Mouse (Mus musculus): Measurements from ENCODE around the gene Galntl6. TPM values are rescaled to one million over a fixed set of nuclear protein-coding genes. Genes with fewer than 3 reads are reported as not detected.
A peak's percentile ranks its signal among the peaks of the same experiment; 100 is the strongest.

Gene Galntl6
- polyA plus RNA-seq, 1 experiment from 2014 or later, result 0.21 TPM

DNA sequence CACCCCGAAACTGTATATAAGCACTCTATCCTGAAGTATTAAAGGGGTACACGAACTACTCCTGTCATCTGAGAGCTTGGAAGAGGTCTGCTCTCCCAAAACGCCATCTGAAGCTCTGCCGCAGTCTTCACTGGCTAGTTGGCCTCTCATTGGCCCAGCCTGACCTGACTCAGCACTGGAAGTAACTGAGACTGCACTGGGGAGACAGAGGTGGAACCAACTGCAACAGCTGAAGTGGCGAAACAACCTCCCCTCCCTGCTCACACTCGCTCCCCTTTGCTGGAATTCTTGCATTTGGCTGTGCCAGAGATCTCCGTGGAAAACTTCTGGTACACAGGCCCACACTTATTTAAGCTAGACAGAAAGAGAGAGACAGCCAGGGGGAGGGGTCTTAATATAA is 1089.3 kb downstream of the Galntl6 start:
- ATAC-seq (replicated peaks; ENCODE audit: insufficient number of reproducible peaks, low FRiP score, low TSS enrichment), result no peak
- no peaks in the 10 kb centered on the region; the same call in 1 of the 2 replicates for H3K4me1 ChIP-seq (ENCODE audit: control insufficient read depth, insufficient read depth, low read length)
- H3K27ac ChIP-seq (ENCODE audit: low read depth, low read length), result no peak overlapping the region
- no peak overlapping the region for H3K9ac ChIP-seq (ENCODE audit: low read depth, low read length)
- H3K36me3 ChIP-seq (ENCODE audit: control insufficient read depth, insufficient read depth, low read length), result no peaks in the 10 kb centered on the region
- no peak overlapping the region for H3K4me2 ChIP-seq
- no peak overlapping the region for H3K4me3 ChIP-seq (ENCODE audit: low read depth, low read length)
- H3K9me3 ChIP-seq (replicated peaks; ENCODE audit: control insufficient read depth, low read length), result no peaks in the 10 kb centered on the region
- 37% methylated on average over 7 of the region's 7 CpGs for WGBS (ENCODE audit: insufficient replicate concordance)
- no peaks in the 10 kb centered on the region for H3K27me3 ChIP-seq (ENCODE audit: control insufficient read depth, insufficient read depth, low read length)

DNA sequence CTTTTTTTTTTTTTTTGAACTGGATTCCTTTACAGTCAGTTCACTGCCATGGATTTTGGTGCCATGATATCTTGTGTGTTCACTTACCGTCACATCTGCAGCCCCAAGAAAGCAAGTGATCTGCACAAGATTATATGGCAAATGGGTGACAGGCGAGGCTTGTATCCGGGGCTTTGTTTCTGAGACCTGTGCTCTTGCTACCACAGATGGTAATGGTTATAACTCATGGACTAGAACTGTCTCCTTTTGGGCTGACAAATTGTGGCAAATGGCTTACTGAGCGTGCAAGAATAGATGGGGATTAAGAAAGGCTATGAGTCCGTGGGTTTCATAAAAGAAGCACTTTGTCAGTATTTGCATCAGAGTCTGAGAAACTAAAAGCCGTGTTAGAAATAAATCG is 1096.4 kb downstream of the Galntl6 start:
- Histone ChIP-seq H3K4me2 (no peak overlapping the region), H3K27ac (ENCODE audit: low read depth, low read length) (no peak overlapping the region), H3K4me1 (ENCODE audit: control insufficient read depth, insufficient read depth, low read length) (no peaks in the 10 kb centered on the region), H3K36me3 (ENCODE audit: control insufficient read depth, insufficient read depth, low read length) (no peaks in the 10 kb centered on the region), H3K27me3 (ENCODE audit: control insufficient read depth, insufficient read depth, low read length) (no peaks in the 10 kb centered on the region), H3K4me3 (ENCODE audit: low read depth, low read length) (no peak overlapping the region), H3K9me3 (replicated peaks; ENCODE audit: control insufficient read depth, low read length) (no peaks in the 10 kb centered on the region), H3K9ac (ENCODE audit: low read depth, low read length) (no peak overlapping the region)
- no peak for ATAC-seq (replicated peaks; ENCODE audit: insufficient number of reproducible peaks, low FRiP score, low TSS enrichment)
- WGBS (ENCODE audit: insufficient replicate concordance), result 66% methylated on average over 7 of the region's 7 CpGs

DNA sequence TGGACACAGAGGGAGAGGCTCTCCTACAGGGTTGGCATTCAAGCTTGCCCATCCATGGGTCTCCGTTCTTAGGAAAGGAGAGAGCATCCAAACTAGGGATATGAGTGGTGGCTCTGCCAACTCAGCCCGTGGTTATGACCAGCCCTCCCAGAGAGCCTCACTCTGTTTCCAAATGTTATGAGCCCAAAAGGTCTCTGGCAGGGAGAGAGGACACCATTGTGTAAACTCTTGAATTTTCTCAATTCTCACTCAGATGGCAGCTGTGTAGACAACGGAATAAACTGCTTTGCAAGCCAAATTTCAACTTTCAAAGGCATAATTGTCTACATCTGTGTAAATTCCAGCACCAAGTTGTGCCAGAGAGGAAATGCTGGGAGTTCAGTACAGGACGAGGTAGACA is 1105.4 kb downstream of the Galntl6 start:
- ATAC-seq (replicated peaks; ENCODE audit: insufficient number of reproducible peaks, low FRiP score, low TSS enrichment), result no peak
- Histone ChIP-seq H3K4me1 (ENCODE audit: control insufficient read depth, insufficient read depth, low read length) (no peaks in the 10 kb centered on the region), H3K27ac (ENCODE audit: low read depth, low read length) (no peak overlapping the region), H3K27me3 (ENCODE audit: control insufficient read depth, insufficient read depth, low read length) (no peaks in the 10 kb centered on the region), H3K9ac (ENCODE audit: low read depth, low read length) (no peak overlapping the region), H3K4me3 (ENCODE audit: low read depth, low read length) (no peak overlapping the region), H3K4me2 (no peak overlapping the region), H3K36me3 (ENCODE audit: control insufficient read depth, insufficient read depth, low read length) (no peaks in the 10 kb centered on the region), H3K9me3 (replicated peaks; ENCODE audit: control insufficient read depth, low read length) (no peaks in the 10 kb centered on the region)
- WGBS (ENCODE audit: insufficient replicate concordance), result 77% methylated on average over 4 of the region's 4 CpGs

DNA sequence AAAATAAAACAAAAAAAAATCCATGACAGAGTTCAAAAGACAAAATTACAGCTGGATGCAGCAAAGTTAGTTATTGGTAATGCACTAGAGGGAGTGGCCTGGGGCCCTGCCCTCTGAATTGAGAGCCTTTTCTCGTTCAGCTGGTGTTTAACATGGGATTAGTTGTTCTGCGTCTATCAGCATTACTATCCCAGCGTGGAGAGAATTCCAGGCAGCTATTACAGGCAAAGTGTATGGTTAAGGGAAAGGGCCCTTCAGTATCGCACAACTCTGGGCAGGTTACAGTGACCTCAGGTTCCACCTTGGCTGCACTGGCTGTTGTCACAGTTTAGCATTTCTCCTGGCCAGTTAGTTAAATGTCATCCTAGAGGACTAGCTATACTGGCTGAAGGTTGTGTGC is 1107.3 kb downstream of the Galntl6 start:
- no peaks in the 10 kb centered on the region for H3K36me3 ChIP-seq (ENCODE audit: control insufficient read depth, insufficient read depth, low read length)
- ATAC-seq (replicated peaks; ENCODE audit: insufficient number of reproducible peaks, low FRiP score, low TSS enrichment), result no peak
- 77% methylated on average over 4 of the region's 4 CpGs for WGBS (ENCODE audit: insufficient replicate concordance)

DNA sequence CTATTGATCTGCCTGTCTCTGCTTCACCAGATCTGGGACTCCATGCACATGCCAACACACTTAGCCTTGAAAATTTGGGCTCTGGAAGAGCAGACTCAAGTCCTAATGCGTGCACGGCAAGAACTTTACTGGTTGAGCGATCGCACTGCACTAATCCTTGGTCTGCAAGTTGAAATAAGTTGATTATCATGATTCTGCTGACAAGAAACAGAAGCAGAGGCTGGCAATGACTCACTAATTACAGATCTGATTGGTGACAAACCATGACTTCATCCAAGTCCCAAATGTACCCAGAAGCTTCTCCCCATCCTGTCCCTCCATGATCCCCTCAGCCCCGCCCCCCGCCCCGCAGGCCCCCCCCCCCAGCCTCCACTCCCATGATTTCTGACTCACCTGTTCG is 1108.6 kb downstream of the Galntl6 start:
- no peak overlapping the region for H3K4me3 ChIP-seq (ENCODE audit: low read depth, low read length)
- H3K9ac ChIP-seq (ENCODE audit: low read depth, low read length), result no peak overlapping the region
- 81% methylated on average over 7 of the region's 8 CpGs for WGBS (ENCODE audit: insufficient replicate concordance)
- H3K27me3 ChIP-seq (ENCODE audit: control insufficient read depth, insufficient read depth, low read length), result no peaks in the 10 kb centered on the region
- no peaks in the 10 kb centered on the region for H3K36me3 ChIP-seq (ENCODE audit: control insufficient read depth, insufficient read depth, low read length)
- H3K4me1 ChIP-seq (ENCODE audit: control insufficient read depth, insufficient read depth, low read length), result no peaks in the 10 kb centered on the region
- no peak overlapping the region for H3K27ac ChIP-seq (ENCODE audit: low read depth, low read length)
- no peak overlapping the region for H3K4me2 ChIP-seq
- no peaks in the 10 kb centered on the region for H3K9me3 ChIP-seq (replicated peaks; ENCODE audit: control insufficient read depth, low read length)
- no peak for ATAC-seq (replicated peaks; ENCODE audit: insufficient number of reproducible peaks, low FRiP score, low TSS enrichment)

More for the DNA sequence above, 1107.3 kb downstream of the Galntl6 start:
- Histone ChIP-seq H3K4me3 (ENCODE audit: low read depth, low read length) (no peak overlapping the region), H3K9me3 (replicated peaks; ENCODE audit: control insufficient read depth, low read length) (no peaks in the 10 kb centered on the region), H3K9ac (ENCODE audit: low read depth, low read length) (no peak overlapping the region), H3K27ac (ENCODE audit: low read depth, low read length) (no peak overlapping the region), H3K27me3 (ENCODE audit: control insufficient read depth, insufficient read depth, low read length) (no peaks in the 10 kb centered on the region), H3K4me1 (ENCODE audit: control insufficient read depth, insufficient read depth, low read length) (no peaks in the 10 kb centered on the region), H3K4me2 (no peak overlapping the region)

DNA sequence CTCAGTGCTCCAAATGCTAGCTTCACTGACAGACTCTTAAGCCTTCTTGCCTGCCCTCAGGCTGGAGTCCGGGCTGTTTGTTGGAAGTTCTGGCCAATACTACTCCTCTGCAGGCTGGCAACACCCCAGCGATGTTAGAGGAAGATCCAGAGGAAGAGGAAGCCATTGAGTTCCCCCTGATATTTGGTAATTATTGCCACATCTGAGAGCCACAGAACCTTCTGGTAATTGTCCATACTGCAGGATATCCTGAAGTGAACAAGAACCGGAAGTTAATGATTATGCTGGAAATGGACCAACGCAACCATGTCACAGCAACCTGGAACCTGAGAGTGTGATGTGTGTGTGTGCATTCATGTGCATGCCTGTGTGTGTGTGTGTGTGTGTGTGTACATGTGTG is 1111.2 kb downstream of the Galntl6 start:
- Histone ChIP-seq H3K4me1 (ENCODE audit: control insufficient read depth, insufficient read depth, low read length) (no peaks in the 10 kb centered on the region), H3K4me2 (no peak overlapping the region), H3K4me3 (ENCODE audit: low read depth, low read length) (no peak overlapping the region), H3K36me3 (ENCODE audit: control insufficient read depth, insufficient read depth, low read length) (no peaks in the 10 kb centered on the region), H3K9ac (ENCODE audit: low read depth, low read length) (no peak overlapping the region), H3K27me3 (ENCODE audit: control insufficient read depth, insufficient read depth, low read length) (no peaks in the 10 kb centered on the region), H3K9me3 (replicated peaks; ENCODE audit: control insufficient read depth, low read length) (no peaks in the 10 kb centered on the region), H3K27ac (ENCODE audit: low read depth, low read length) (no peak overlapping the region)
- WGBS (ENCODE audit: insufficient replicate concordance), result 64% methylated on average over 4 of the region's 4 CpGs
- no peak for ATAC-seq (replicated peaks; ENCODE audit: insufficient number of reproducible peaks, low FRiP score, low TSS enrichment)

DNA sequence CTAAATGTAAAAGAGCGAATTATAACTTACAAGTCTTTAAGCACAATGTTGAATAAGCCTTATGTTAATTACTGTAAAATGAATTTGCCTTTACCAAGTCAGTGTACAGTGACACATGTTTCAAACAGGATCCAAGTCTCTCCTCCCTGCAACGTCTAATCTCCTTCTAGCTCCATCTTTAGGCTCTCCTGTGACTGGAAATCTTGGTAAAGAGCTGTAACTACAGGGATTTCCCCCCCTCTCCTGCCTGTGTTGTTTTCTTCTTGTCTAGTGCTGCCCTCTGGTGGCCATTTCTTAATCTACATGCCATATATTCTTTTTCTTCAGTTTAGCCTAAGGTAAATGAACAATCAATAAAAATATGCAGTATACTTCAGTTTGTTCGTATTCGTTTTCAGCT is 1112.1 kb downstream of the Galntl6 start:
- no peaks in the 10 kb centered on the region for H3K9me3 ChIP-seq (replicated peaks; ENCODE audit: control insufficient read depth, low read length)
- H3K4me2 ChIP-seq, result peak overlapping the region; percentile 63
- H3K4me3 ChIP-seq (ENCODE audit: low read depth, low read length), result peak overlapping the region; percentile 42
- ATAC-seq (replicated peaks; ENCODE audit: insufficient number of reproducible peaks, low FRiP score, low TSS enrichment), result 0 out of 2 replicates have a peak, but pooled peaks have one; percentile 46
- no peaks in the 10 kb centered on the region for H3K27me3 ChIP-seq (ENCODE audit: control insufficient read depth, insufficient read depth, low read length)
- H3K36me3 ChIP-seq (ENCODE audit: control insufficient read depth, insufficient read depth, low read length), result no peaks in the 10 kb centered on the region
- no peak overlapping the region for H3K9ac ChIP-seq (ENCODE audit: low read depth, low read length)
- peak overlapping the region; percentile 75; the same call in 1 of the 2 replicates for H3K27ac ChIP-seq (ENCODE audit: low read depth, low read length)
- H3K4me1 ChIP-seq (ENCODE audit: control insufficient read depth, insufficient read depth, low read length), result no peaks in the 10 kb centered on the region
- 21% methylated on average over 4 of the region's 4 CpGs for WGBS (ENCODE audit: insufficient replicate concordance)

DNA sequence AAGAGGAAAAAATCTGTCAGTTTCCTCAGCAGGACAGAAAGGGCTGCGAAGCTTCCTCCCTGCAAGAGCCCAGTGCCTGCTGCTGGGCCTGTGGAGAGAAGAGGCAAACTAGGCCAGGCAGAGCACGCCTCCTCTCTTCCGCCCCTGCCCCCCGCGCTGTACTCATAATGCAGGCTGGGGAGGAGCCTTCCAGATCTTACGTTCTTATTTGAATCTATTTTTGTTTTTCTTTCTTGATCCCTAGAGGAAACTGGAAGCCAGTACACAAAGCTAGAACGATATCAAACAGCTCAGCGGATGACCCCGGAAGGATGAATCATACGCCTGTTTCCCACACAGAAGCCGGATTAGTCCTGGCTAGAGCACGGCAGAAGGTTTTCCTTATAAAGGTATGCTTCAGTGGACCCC is 1112.6 kb downstream of the Galntl6 start:
- Histone ChIP-seq H3K4me1 (ENCODE audit: control insufficient read depth, insufficient read depth, low read length) (no peaks in the 10 kb centered on the region), H3K27me3 (ENCODE audit: control insufficient read depth, insufficient read depth, low read length) (no peaks in the 10 kb centered on the region), H3K9me3 (replicated peaks; ENCODE audit: control insufficient read depth, low read length) (no peaks in the 10 kb centered on the region), H3K4me3 (ENCODE audit: low read depth, low read length) (peak overlapping the region; percentile 42), H3K36me3 (ENCODE audit: control insufficient read depth, insufficient read depth, low read length) (no peaks in the 10 kb centered on the region), H3K27ac (ENCODE audit: low read depth, low read length) (peak overlapping the region; percentile 75), H3K9ac (ENCODE audit: low read depth, low read length) (peak overlapping the region; percentile 47), H3K4me2 (peak overlapping the region; percentile 63)
- whole genome bisulfite sequencing (ENCODE audit: insufficient replicate concordance), result 6% methylated on average over 12 of the region's 12 CpGs
- peak; percentile 77; the same call in 1 of the 2 replicates for ATAC-seq (replicated peaks; ENCODE audit: insufficient number of reproducible peaks, low FRiP score, low TSS enrichment)

DNA sequence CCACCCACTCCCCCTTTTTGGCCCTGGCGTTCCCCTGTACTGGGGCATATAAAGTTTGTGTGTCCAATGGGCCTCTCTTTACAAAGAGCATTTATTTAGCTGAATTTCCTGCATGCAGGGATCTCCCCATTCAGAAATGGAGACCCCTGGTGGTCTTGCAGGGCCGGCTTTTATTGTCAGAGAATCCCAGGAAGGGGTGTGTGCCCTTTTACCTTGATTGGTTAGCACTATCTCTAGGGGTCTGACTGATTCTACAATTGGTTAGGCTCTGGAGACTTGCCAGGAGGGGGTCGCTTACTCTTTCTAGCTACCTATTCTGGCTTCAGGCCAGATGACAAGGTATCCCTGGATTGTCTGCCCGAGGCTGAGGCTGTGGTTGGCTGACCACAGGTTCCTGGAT is 1119.0 kb downstream of the Galntl6 start:
- Histone ChIP-seq H3K4me3 (ENCODE audit: low read depth, low read length) (no peak overlapping the region), H3K4me2 (no peak overlapping the region), H3K9ac (ENCODE audit: low read depth, low read length) (no peak overlapping the region), H3K9me3 (replicated peaks; ENCODE audit: control insufficient read depth, low read length) (no peaks in the 10 kb centered on the region), H3K27ac (ENCODE audit: low read depth, low read length) (no peak overlapping the region), H3K36me3 (ENCODE audit: control insufficient read depth, insufficient read depth, low read length) (no peaks in the 10 kb centered on the region), H3K27me3 (ENCODE audit: control insufficient read depth, insufficient read depth, low read length) (no peaks in the 10 kb centered on the region), H3K4me1 (ENCODE audit: control insufficient read depth, insufficient read depth, low read length) (peaks cover 3% of the 10 kb centered on the region; the same call in 1 of the 2 replicates)
- no peak for ATAC-seq (replicated peaks; ENCODE audit: insufficient number of reproducible peaks, low FRiP score, low TSS enrichment)
- 34% methylated on average over 4 of the region's 4 CpGs for WGBS (ENCODE audit: insufficient replicate concordance)

All from heart, embryonic 11.5 days (tissue).